Mouse (Mus musculus) bone marrow macrophage, adult 2 months (primary cell): Measurements from ENCODE around the gene Calb2.

ENCODE experiments used
- CTCF ChIP-seq: IDR thresholded peaks from 2 replicates; pipeline ENCODE4 v1.5.1; 2012; ENCODE audit warnings: low read depth, mild to moderate bottlenecking, low read length, moderate library complexity
- POLR2A ChIP-seq: IDR thresholded peaks from 2 replicates; pipeline ENCODE4 v1.6.1; 2012; ENCODE audit warnings: mild to moderate bottlenecking, low read depth, low read length, borderline replicate concordance

- TF ChIP-seq POLR2A (no peak), CTCF (no peak)
Observed at GRCm38 (mm10) chr8:110091869-110092268, 76.1 kb downstream of the Calb2 start.
